Mouse (Mus musculus) thymus, adult 2 months (tissue): ENCODE measurements around the gene Cops8.

Source experiments
- CTCF ChIP-seq: fragments of 200-500 bp; IDR thresholded peaks from 2 replicates; pipeline ENCODE4 v1.5.1; 2012; ENCODE audit warnings: mild to moderate bottlenecking, control low read depth, low read length, moderate library complexity, borderline replicate concordance; ENCODE audit not compliant: control insufficient read depth, poor library complexity, insufficient read depth; ENCODE audit errors: extremely low read depth
- POLR2A ChIP-seq: fragments of 200-500 bp; IDR thresholded peaks from 2 replicates; pipeline ENCODE4 v1.6.1; 2012; ENCODE audit warnings: mild to moderate bottlenecking, low read length, control low read depth, moderate library complexity; ENCODE audit not compliant: control insufficient read depth, poor library complexity, insufficient read depth; ENCODE audit errors: extremely low read depth

GRCm38 (mm10) chr1:90660150-90660549 is 57.4 kb downstream of the Cops8 start:
- TF ChIP-seq CTCF = no peak
- no peak for TF ChIP-seq POLR2A
